In the genomic region with DNA sequence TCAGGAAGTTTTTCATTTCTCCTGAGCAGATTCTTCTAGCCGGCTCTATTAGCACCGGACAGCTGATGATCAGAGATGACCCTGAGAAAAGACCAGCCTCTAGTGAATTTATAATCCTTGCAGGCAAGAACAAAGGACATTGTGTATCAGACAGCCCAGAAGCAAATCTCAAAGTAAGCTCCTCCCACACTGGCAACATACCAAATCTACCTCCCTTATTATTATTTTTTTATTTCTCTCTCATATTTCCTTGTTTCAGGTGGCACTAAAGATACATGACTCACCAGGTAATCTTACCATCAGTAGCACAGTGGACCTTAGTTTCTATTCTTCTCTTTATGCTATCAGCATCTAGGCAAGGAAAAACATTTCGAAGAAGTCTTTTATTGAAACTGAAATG, we compare ENCODE assay signal across 18 mouse cellular contexts.
"Had no signal": no experiment of that assay in that cellular context is flagged by ENCODE, and none has a peak within 500 bp of the region (broad histone marks: within the 10 kb centered on the region; RNA-seq: fewer than 3 reads in every experiment).

Gene Gm27235, minus strand, starts transcription at position 101 of the 400 bp plus-strand sequence.
Gene D730048I06Rik, minus strand, starts transcription at position 112 of the 400 bp plus-strand sequence.

- DNase-seq: cerebellum, adult 2 months; cerebellum, adult 8-10 months; cerebellum, adult 9-10 months; cerebellum, adult 9-11 months; cerebellum, postnatal 10 days; cerebellum, postnatal 14 days; cerebellum, postnatal 25 days; cerebellum, postnatal 36 days; embryo, embryonic 11 days; forebrain, postnatal 0 days; gastrocnemius, adult 2 months; gastrocnemius, postnatal 10 days; gastrocnemius, postnatal 14 days; gastrocnemius, postnatal 25 days; gastrocnemius, postnatal 36 days; heart, adult 11 months; heart, adult 18-20 months; heart, adult 2 months had no signal
